Mouse (Mus musculus): ENCODE measurements around the gene Hoxb8.

- no peak for TF ChIP-seq EP300 (IDR thresholded peaks at IDR 0.05; ENCODE audit: insufficient read depth, low read depth, low read length)
- TF ChIP-seq POLR2A (IDR thresholded peaks at IDR 0.05; ENCODE audit: insufficient read depth, low read length), result no peak
Observed at GRCm38 (mm10) chr11:96268031-96268745, 13.5 kb upstream of the Hoxb8 start.
